Mouse (Mus musculus): ENCODE measurements around the gene Grxcr1.

DNA sequence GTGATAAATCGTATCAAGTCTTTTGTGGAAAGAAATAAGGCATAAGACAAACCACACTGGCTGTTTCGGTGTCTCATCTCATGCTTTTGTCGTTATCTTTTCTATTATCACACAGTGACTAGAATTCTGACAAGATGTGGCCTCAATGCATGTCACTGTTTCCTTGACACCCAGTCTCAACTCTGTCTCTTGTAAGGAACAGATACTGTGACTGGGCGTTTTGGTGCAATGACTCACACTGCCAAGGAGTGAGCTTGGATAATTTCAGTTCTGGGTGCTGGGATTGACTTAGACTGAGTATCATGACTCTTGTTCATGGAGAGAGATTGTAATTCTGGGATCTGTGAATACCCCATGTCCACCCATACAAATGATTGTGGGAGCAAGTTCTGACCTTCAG lies 24.6 kb upstream of the Grxcr1 start:
- no peak for TF ChIP-seq CTCF (IDR thresholded peaks at IDR 0.05; ENCODE audit: low read depth)
- TF ChIP-seq EP300 (optimal IDR thresholded peaks at IDR 0.05) = no peak
